ENCODE assay signal across 14 mouse cellular contexts in the genomic region with DNA sequence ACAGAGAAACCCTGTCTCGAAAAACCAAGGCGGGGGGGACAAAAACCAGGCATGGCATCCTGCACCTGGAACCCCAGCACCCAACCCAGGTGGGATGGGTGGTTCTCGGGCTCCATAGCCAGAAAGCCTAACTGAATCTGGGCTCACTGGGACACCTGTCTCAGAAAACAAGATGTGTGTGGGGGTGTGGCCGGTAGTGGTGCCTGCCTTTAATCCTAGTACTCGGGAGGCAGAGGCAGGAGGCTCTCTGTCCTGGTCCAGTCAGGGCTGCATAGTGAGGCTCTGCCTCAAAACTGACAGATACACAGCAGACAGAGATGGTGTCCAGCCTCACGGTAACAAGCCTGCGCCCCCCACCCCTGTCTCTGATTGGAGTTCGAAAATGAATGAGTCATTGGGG.
"Had no signal": no experiment of that assay in that cellular context is flagged by ENCODE, and none has a peak within 500 bp of the region (broad histone marks: within the 10 kb centered on the region; RNA-seq: fewer than 3 reads in every experiment).

No protein-coding gene starts in this region.

- H3K4me1 ChIP-seq: neural tube, embryonic 15.5 days had no signal

- H3K9me3 ChIP-seq: liver, embryonic 13.5 days; neural tube, embryonic 12.5 days; neural tube, embryonic 15.5 days had no signal

- H3K27ac ChIP-seq: neural tube, embryonic 12.5 days; neural tube, embryonic 15.5 days had no signal

- H3K36me3 ChIP-seq: neural tube, embryonic 12.5 days; neural tube, embryonic 15.5 days had no signal

- DNase-seq: kidney, adult 18-20 months; kidney, adult 9 months; kidney, postnatal 14 days; kidney, postnatal 4 days; liver, embryonic 13.5 days; lung, adult 2 months; lung, postnatal 14 days; lung, postnatal 4 days; midbrain, embryonic 14.5 days; right cerebral cortex, adult 18-20 months; right cerebral cortex, postnatal 14 days; right cerebral cortex, postnatal 4 days had no signal

- H3K27me3 ChIP-seq: liver, embryonic 13.5 days had no signal

- H3K4me3 ChIP-seq: liver, embryonic 13.5 days; neural tube, embryonic 12.5 days; neural tube, embryonic 15.5 days had no signal
